Mouse (Mus musculus) adrenal gland (tissue): ENCODE measurements around the gene Tbc1d4.

ENCODE experiments used
- intact Hi-C: fragments of 180-260 bp; cut with DNase I; formaldehyde crosslinking; loops from one replicate; pipeline ENCODE4 v1.15.1; 2025

The Tbc1d4 gene

DNA sequence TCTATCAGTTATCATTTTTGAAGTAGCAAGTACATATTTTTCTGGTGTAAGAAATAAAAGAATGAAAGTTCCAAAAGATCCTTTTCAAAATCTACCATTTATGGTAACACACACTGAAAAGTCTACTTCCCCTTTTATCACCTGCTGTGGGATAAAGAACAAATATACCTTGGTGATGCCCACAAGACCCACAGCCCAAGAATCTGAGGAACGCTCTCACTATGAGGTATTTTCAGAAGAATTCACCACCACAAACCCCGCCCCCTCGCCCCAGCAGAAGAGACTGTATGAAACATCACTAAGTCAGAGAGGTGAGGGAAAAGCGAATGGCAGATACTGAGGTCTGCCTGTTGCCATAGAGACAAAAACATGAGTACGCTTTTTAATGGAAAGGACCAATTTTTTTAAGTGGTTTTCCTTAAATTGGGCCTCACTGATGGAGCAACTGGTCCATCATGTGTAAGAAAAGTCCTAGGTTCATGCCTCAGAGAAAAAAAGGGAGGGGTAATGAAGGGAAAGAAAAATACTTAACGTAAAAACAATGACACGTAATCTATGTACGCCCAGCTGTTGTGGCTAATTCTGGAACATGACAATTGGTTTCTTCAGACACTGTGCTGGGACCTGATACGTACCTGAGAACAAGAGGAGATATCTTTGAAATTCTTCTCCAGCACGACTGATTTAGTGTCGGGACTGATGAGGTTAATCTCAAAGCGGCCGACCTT lies 104.4 kb downstream of the Tbc1d4 start:
- intact Hi-C loops: no loop called here

DNA sequence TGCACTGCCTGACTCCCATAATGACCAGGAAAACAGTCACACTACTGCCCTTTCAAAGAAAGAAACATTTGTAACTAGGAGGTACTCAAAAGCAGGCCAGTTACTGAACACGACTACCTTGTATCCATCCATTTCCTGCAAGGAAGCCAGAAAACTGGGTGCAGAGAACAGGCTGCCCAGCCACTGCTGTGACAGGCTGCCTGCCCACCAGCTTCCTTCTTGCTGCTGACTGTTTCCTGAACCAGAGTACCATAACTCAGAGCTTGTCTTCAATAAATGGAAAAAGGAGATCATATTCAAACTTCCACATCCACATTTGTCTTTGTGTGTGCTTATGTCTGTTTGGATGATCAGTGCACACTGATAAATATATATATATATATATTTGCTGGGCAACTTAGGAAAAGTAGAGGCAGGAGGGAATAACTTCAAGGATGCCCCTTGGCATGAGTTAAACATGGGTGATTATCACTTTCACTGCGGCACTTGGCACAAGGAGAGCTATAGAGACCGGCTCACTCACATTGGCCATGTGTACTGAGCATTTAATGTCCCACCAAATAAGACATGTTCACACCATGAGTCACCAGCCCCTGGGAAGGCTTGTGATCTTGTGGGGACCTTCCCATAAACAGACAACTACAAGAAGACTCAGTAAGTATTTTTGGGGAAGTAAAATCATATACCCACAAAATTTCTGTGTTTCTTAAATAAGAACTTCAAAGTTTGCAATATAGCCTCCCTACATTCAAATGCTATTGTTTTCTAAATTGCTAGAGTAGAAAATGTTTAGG lies 105.6 kb downstream of the Tbc1d4 start:
- intact Hi-C loops: no loop called here

DNA sequence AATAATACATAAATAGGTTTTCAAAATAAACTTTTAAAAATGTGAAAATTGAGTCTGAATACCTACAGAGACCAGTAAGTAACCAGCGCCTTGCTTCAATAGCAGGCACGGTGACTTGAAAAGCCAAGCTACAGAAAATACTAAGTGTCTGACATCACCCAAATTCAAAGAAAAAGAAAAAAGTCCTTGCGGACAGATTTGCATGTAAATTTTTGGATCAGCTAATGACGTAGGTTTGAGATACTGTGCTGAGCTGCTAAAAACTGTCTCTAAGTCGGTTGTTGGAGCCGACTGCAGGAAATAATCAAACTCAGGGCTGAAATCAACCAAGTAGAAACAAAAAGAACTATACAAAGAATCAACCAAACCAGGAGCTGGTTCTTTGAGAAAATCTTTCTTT lies 107.1 kb downstream of the Tbc1d4 start:
- intact Hi-C loops: no loop called here

DNA sequence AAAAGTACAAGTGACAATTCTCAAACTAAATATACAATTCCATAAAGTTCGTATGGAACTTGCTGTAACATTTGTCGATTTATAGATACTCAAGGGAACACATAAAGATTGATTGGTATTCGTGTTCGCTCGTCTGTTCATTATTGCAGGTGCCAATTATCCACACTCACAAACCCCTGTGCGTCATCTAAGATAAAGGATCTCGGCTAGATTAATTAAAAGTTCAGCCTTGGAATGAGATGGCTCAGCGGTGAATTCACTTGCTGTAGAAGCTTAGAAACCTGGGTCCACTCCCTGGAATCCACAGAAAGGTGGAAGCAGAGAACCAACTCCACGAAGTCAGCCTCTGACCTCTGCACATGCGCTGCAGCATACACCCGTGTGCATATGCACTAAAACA lies 107.5 kb downstream of the Tbc1d4 start:
- intact Hi-C loops: no loop called here

GRCm38 (mm10) chr14:101500826-101501225 lies 108.2 kb downstream of the Tbc1d4 start:
- intact Hi-C loops: no loop called here

GRCm38 (mm10) chr14:101499838-101500237 lies 109.2 kb downstream of the Tbc1d4 start:
- intact Hi-C loops: no loop called here

GRCm38 (mm10) chr14:101488264-101488810 lies 120.7 kb downstream of the Tbc1d4 start:
- intact Hi-C loops: no loop called here

DNA sequence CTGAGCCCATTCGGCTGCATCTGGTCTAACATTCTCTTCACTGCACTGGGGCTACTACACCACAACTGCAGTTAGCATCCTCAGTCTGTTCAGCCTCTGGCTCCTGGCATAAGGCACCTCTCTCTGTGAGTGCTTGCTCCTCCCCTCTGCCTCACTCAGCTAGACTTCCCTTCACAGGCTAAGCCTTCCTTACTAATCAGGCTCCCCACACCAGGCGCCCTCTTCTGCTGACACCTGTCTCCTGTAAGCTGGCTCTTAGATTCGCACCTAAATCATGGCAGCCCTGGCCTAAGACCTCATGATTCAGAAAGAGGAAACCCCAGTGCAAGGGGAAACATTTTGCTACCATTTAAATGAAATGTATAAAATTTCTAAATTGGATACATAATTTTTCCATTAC lies 122.4 kb downstream of the Tbc1d4 start:
- intact Hi-C loops: no loop called here

GRCm38 (mm10) chr14:101483230-101483629 lies 125.8 kb downstream of the Tbc1d4 start:
- intact Hi-C loops: no loop called here

DNA sequence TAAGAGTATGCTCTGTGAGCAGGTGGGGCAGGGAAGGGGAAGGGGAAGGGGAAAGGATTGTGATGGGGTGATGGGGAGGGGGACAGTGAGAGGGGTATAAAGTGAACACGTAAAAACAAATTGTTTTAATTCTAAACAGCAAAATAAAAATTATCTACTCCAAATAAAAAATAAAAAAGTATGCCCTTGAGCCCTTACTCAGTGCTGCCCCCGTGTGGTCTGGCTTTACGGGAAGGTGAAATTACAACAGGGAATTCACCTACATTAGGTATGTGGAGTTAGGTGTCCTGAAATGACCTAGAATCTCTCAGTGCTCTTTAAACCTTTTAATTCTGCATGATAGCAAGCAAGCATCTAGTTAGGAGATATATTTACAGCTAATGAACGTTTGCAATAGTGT lies 126.7 kb downstream of the Tbc1d4 start:
- intact Hi-C loops: no loop called here

GRCm38 (mm10) chr14:101481165-101481564 lies 127.8 kb downstream of the Tbc1d4 start:
- intact Hi-C loops: no loop called here

DNA sequence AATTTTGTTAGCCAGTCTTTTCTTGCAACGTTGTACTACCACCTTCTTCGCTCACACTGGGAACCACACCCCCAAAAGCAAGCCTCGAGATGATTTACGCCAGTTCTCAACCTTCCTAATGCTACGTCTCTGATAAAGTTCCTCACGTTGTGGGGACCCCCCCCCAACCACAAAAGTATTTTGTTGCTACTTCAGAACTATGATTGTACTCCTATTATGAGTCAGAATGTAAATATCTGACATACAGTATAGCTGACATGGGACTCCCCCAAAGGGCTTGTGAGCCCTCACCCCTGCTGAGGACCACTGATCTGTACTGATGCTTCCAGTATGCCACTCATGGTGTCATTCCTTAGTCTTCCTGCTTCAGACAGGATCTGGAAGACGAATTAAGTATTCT lies 128.4 kb downstream of the Tbc1d4 start:
- intact Hi-C loops: no loop called here

- intact Hi-C loops: no loop called here
Measured at GRCm38 (mm10) chr14:101477827-101478220, 131.2 kb downstream of the Tbc1d4 start.

GRCm38 (mm10) chr14:101477081-101477826 lies 131.7 kb downstream of the Tbc1d4 start:
- intact Hi-C loops: no loop called here

GRCm38 (mm10) chr14:101469475-101470093 lies 139.4 kb downstream of the Tbc1d4 start:
- intact Hi-C loops: no loop called here

GRCm38 (mm10) chr14:101468143-101468542 lies 140.8 kb downstream of the Tbc1d4 start:
- intact Hi-C loops: no loop called here

DNA sequence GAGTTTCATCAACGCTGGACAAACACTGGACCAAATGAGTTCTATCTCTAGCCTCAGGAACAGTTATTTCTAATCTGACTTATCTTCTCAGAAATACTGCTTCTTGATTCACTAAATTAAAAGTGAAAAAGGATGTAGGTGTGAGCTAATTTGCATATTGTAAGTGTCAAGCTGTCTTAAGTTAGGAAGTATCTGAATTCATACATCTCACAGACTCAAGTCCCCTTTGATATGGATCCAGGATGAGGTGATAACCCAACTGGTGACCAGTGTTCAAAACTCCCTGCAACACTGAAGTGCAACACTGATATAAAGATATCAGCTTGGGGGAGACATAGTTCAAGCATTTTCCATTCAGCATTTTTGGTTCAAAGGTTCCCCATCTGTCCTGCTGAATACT lies 141.5 kb downstream of the Tbc1d4 start:
- intact Hi-C loops: no loop called here

DNA sequence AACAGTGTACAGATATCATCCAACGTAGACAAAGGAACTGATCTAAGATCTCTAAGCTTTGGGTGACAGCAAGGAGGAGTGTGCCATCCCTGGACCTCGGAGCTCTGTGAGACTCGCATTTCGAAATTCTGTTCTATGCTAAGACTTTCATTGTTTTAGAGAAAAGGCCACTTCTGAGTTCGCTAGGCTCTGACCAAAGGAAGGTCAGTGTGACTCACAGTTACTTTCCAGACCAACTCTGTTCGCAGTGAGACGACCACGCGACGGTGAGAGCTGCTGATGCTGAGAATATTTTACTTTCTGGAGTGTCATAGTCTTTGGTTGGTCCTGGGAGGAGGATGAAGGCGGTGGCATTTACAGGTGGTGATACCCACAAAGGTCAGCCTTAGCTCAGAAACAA lies 142.5 kb downstream of the Tbc1d4 start:
- intact Hi-C loops: no loop called here

DNA sequence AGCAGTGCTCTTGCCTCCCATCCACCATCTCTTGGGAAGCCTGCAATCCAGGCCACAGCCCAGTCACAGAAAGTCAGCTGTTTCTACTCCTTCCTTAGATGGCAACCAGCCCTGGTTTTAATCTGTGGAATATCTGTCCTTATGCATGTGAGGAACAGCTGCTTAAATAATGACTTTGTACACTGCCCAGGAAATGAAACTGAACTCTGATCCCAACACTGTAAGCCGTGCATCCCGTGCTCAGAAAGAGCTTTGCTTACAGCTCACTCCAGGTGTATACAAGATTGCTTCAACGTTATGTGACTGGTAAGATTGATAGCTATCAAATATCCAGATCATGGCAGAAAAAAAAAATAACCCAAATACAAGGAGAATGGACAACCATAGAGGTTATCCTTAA lies 143.1 kb downstream of the Tbc1d4 start:
- intact Hi-C loops: no loop called here

- intact Hi-C loops: no loop called here
Measured at GRCm38 (mm10) chr14:101460768-101461167, 148.2 kb downstream of the Tbc1d4 start.

- intact Hi-C loops: no loop called here
Measured at GRCm38 (mm10) chr14:101452915-101453314, 156.1 kb downstream of the Tbc1d4 start.
